Mouse (Mus musculus) R1 (cell line): ENCODE data around the gene Mrap.

ENCODE experiments used
- DNase-seq: peaks from one replicate; pipeline ENCODE4 v3.0.0-alpha.2; 2018; ENCODE audit warnings: low read depth, low spot score

Mrap gene

DNA sequence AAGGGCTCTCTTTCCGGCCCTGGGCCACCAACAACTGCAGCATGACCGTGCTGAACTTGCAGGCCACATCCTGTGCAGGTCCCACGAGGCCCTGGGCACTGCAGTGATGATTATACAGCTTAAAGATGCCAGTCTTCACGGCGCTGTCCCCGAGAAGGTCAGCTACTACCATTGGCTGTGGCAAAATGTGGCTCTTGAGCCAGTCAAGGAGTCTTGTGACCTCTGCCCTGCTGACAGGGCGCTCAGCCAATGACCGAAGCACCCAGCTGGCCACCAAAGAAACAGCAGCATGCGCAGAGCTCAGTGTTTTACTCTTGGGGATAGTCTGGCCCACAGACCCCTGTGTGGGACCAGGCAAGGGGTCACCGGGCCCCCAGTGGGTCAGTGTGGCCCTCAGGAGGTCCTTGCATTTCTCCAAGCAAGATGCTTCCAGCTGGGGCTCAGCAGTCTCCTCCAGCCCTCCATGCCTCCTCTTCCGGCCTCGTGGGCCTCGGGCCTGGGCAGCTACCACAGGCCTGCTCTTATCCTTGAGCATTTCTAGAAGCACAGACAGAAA is 15.5 kb downstream of the Mrap start:
- DNase-seq: no peak

DNA sequence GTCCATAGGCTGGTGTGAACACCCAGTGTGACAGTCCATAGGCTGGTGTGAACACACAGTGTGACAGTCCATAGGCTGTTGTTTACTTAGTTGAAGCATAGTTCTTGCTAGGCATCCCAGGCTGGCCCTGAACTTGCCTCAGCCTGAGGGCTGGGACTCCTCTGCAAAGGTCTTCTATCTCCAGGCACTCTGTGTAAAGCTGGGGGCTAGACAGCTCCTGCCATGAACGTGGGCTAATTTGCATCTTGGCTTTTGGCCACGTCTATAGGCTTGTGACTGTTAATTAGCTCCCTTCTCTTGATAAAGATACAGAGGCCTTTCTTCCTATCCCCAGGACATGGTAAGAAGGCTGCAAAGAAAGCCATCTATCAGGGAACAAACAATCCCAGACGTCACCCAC is 21.3 kb downstream of the Mrap start:
- DNase-seq: no peak

DNA sequence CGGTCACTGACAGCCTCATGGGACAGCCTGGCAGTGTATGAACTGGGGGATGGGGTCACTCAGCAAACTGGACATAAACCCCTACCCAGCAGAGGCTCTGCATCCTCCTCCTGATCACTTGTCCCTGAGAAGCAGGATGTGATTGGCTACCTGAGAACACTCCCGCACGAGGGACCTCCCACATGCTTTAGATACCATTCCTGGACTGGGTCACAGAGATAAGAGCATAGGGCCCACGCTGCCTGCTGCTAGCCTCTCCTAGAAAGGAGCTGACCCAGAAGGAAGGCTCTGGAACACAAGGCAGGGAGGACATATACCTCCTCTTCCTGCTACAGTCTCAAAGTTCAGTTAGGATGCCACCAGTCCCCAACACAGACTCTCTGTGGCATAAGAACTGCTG is 22.5 kb downstream of the Mrap start:
- no peak for DNase-seq

- no peak for DNase-seq
Measured at GRCm38 (mm10) chr16:90765195-90765877, 27.3 kb downstream of the Mrap start.

DNA sequence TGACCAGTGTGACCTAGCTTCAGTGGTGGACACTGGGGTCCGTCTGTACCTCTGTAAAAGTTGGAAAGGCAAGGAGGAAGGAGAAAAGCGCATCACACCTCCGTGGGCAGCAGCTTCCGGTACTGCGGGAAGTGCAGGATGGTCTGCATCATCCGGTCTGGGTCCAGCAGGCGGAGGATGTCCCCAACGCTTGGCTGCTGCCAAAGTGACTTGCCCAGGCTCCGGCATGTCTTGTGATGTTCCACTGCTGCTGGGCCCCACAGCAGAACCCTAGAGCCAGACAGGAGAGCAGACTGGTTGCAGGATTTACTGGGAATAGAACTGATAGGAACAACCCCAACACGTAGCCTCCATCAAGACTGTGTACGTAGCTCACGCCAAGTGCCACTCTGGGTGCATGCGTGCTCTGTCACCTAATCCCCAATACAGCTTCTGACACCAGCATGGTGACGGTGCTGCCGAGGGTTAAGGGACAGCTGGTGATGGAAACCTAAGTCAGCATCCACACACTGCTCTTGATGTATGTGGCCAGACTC is 29.0 kb downstream of the Mrap start:
- DNase-seq: no peak

- no peak for DNase-seq
Measured at GRCm38 (mm10) chr16:90774216-90774615, 36.2 kb downstream of the Mrap start.

DNA sequence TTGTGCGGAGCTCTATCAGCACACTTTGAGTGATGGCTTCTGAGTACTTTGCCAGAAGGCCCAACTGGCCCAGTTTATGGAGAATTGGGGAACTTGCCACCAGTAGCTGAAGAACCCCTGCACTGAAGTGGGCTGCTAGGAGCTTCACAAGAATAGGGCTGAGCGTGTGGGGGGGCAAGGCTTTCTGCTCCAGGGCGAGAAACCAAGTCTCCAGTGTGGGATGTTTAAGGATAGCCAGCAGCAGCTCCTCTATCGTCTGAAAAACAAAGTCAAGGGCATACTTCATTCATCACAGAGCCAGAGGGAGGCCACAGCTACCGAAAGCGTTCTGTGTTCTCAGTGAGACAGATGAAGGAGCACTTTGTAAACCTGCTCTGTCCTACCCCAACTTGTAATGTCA is 36.6 kb downstream of the Mrap start:
- DNase-seq: no peak

DNA sequence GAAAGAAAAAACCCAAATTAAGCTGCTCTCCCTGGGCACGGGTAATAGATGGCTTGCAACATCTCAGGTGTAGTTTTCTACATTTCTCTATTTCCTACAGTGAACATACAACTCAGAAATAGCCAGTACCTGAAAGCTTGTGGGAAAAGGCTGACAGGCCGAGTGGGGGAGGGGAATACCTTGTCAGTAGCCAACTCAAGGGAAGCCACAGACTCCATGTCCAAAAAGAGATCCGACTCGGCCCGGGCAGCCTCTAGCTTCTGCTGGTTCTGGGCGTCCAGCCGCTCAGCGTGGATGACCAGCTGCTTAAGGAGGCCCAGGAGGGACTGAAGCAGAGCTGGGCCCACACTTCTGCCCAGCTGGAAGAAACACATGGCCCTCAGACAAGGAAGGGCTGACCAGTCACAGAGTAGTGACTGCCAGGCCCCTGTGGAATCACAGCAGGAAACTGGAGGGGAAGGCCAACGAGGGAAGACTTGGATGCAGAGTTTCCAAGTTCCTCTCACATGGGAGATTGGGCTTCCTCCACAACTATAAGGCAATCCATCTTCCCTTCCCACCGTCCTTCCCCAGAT is 38.0 kb downstream of the Mrap start:
- DNase-seq: no peak

DNA sequence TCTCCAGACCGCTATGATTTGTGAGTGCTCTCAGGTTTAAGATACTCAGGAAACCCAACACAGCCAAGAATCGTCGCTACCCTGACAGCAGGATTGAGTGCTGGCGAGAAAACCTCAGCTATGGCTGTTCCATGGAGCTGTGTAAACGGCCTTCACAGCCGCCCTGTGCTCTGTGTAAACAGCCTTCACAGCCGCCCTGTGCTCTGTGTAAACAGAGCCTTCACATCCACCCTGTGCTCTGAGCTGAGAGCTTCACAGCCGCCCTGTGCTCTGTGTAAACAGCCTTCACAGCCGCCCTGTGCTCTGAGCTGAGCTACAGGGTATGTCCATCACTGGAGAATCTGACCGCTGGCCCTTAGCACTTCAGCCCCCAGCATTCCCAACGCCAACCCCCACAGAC is 41.8 kb downstream of the Mrap start:
- no peak for DNase-seq

DNA sequence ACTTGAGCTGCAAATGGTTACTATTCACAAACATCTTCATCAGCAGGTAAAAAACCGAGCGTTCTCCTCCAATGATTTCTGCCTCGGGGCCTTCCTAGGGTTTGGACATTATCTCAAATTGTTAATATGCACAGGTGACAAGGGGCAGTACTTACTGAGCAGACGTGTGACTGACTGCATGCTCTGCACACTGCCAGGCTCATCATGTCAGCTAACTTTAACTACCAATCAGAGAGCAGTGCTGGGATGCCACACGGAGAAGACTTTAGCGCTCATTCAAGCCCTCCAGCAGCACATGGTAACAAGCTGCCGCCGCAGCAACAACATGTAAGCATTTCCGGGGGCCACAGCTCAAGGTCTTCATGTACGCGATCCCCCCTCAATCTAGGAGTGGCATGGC is 45.3 kb downstream of the Mrap start:
- no peak for DNase-seq

GRCm38 (mm10) chr16:90785257-90785656 is 47.2 kb downstream of the Mrap start:
- no peak for DNase-seq

GRCm38 (mm10) chr16:90788580-90788979 is 50.6 kb downstream of the Mrap start:
- DNase-seq: no peak

DNA sequence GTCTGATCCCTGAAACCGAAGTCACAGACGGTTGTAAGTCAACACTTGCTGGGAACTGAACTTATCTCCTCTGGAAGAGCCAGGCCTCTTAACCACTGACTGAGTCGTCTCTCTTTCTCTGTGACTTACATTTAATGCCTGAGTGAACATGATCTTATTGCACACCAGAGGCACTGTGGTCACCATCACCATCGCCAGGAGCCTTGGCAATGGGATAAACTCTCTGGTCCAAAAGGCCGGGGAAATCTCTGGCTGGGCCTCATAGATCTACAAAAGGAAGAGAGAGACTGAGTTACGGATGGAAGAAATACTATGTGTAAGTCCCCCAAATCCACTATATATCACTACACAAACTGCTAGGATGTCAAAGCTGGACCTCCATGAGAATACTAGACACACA is 52.9 kb downstream of the Mrap start:
- DNase-seq: no peak

- DNase-seq: no peak
Measured at GRCm38 (mm10) chr16:90792066-90792465, 54.1 kb downstream of the Mrap start.

- no peak for DNase-seq
Measured at GRCm38 (mm10) chr16:90792500-90792899, 54.5 kb downstream of the Mrap start.

GRCm38 (mm10) chr16:90794708-90795107 is 56.7 kb downstream of the Mrap start:
- no peak for DNase-seq

DNA sequence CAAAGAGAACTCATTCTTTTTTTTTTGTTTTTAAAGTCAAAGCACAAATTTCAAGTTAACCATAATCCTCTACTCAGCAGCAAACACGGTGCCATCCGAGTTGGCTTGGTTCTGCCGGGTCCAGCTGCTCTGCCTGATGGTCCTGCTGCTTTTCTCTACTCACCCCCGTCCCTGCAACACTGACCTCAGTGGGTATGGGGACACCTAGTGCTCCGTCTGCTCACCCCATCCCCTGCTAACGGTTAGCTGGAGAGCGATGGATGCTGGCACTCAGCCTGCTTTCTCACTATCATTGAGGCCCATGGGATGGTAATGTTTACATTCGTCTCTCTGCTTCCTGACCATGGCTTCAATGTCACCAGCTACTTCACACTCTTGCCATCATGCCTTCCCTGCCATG is 60.4 kb downstream of the Mrap start:
- no peak for DNase-seq

- no peak for DNase-seq
Measured at GRCm38 (mm10) chr16:90798848-90799247, 60.8 kb downstream of the Mrap start.
